Mouse (Mus musculus) thymus, adult 2 months (tissue): ENCODE data around the gene Fam241a.

ENCODE experiments used
- CTCF ChIP-seq: fragments of 200-500 bp; IDR thresholded peaks from 2 replicates; pipeline ENCODE4 v1.5.1; 2012; ENCODE audit warnings: mild to moderate bottlenecking, control low read depth, low read length, moderate library complexity, borderline replicate concordance; ENCODE audit not compliant: control insufficient read depth, poor library complexity, insufficient read depth; ENCODE audit errors: extremely low read depth
- POLR2A ChIP-seq: fragments of 200-500 bp; IDR thresholded peaks from 2 replicates; pipeline ENCODE4 v1.6.1; 2012; ENCODE audit warnings: mild to moderate bottlenecking, low read length, control low read depth, moderate library complexity; ENCODE audit not compliant: control insufficient read depth, poor library complexity, insufficient read depth; ENCODE audit errors: extremely low read depth

- no peak for TF ChIP-seq CTCF
- TF ChIP-seq POLR2A: no peak
Measured at GRCm38 (mm10) chr3:127881684-127882083, 14.4 kb downstream of the Fam241a start.
